Mouse (Mus musculus) bone marrow macrophage, adult 2 months (primary cell): ENCODE measurements around the gene Gm21985. TPM values are rescaled to one million over a fixed set of nuclear protein-coding genes. Genes with fewer than 3 reads are reported as not detected.
"Not testable (repeated sequence)": the region's sequence is repeated elsewhere in the genome, so short reads cannot be mapped to it uniquely, and the experiment has no call there.

Experiments
- H3K27ac ChIP-seq: 2 replicates; pipeline ENCODE4 v1.5.1; 2012; ENCODE audit warnings: low read depth, low read length; ENCODE audit not compliant: insufficient read depth
- H3K4me1 ChIP-seq: 2 replicates; pipeline ENCODE4 v1.6.1; 2012; ENCODE audit warnings: low read length; ENCODE audit not compliant: control insufficient read depth, insufficient read depth
- H3K4me3 ChIP-seq: 2 replicates; pipeline ENCODE4 v1.5.1; 2012; ENCODE audit warnings: mild to moderate bottlenecking, low read length, moderate library complexity; ENCODE audit not compliant: insufficient read depth
- CTCF ChIP-seq: IDR thresholded peaks from 2 replicates; pipeline ENCODE4 v1.5.1; 2012; ENCODE audit warnings: low read depth, mild to moderate bottlenecking, low read length, moderate library complexity
- POLR2A ChIP-seq: IDR thresholded peaks from 2 replicates; pipeline ENCODE4 v1.6.1; 2012; ENCODE audit warnings: mild to moderate bottlenecking, low read depth, low read length, borderline replicate concordance
- polyA plus RNA-seq: library from polyadenylated mRNA; stranded (reverse); fragments of >200 nt; gene quantifications from 2 replicates; pipeline ENCODE4 v1.2.4, GENCODE M21; 2012; ENCODE audit not compliant: missing spikeins, insufficient read depth, insufficient read length

Gm21985 gene
- polyA plus RNA-seq, 1 experiment = not detected

DNA sequence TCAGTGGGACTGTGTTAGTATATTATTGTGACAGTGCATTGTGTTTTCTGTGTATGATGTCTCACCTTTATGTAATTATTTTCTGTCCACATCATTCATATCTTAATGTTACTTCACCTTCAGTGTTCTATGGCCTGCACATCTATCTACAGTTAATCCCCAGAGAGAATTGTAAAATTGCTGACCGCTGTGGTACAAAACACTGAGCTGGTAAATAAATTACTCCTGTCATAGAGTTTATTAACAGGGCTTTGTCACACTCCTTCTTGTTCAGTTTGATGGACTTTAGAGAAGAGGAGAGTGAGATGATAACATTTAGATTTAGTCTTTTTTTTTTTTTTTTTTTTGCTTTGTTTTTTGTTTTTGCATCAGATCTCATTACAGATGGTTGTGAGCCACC is 16.7 kb downstream of the Gm21985 start:
- no peak for TF ChIP-seq POLR2A
- no peak for TF ChIP-seq CTCF
- no peak overlapping the region for H3K27ac ChIP-seq
- peaks cover 17% of the 10 kb centered on the region for H3K4me1 ChIP-seq
- no peak overlapping the region for H3K4me3 ChIP-seq

DNA sequence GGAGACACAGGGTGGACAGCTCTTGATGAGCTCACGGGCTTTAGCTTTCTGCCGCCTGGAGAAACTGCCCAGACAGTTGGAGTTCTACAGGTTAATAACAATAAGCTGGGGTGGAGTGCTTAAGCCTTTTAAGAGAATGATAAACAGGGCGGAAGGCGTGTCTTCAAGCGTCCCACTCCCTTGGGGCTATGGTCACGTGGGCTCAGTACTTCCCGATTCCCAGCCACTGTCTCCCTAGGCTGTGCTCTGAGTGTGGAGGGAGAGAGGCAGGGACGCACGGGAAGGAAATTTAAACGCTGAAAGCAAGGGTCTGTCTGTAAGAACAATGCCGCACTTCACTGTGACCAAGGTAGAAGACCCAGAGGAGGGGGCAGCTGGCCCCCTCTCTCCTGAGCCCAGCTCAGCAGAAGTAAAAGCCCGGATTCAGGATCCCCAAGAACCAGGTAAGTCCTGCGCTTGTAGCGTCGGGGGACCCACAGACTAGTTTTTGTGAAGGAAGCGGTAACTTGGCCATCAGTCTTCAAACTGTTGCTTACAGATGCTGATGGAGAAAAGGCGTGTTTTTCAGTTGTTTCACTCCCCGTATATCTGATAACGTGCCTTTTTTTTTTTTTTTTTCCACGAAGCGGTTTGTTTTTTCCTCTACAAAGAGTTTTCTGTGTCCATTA is 18.4 kb downstream of the Gm21985 start:
- Histone ChIP-seq H3K4me3 (peak overlapping the region; percentile 63), H3K27ac (peak overlapping the region; percentile 19; the same call in 1 of the 2 replicates), H3K4me1 (peaks cover 8% of the 10 kb centered on the region)
- TF ChIP-seq POLR2A = no peak
- TF ChIP-seq CTCF = no peak

DNA sequence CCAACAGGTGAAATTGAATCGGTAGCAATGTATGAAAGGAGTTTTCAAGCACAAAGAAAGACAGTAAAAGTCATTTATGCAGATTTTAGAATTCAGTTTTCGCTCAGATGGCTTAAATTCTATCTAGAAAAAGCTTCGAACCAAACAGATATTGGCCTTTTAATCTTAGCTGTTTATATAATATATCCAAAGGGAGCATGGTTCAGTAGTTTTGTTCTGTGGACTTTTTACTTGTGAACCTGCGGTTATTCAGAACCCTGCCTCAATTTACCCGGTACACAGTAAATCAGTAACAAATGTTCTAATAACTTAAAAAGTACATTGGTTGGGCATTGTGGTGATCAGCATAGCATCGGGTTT is 18.9 kb downstream of the Gm21985 start:
- peak overlapping the region; percentile 63; the same call in 1 of the 2 replicates for H3K4me3 ChIP-seq

DNA sequence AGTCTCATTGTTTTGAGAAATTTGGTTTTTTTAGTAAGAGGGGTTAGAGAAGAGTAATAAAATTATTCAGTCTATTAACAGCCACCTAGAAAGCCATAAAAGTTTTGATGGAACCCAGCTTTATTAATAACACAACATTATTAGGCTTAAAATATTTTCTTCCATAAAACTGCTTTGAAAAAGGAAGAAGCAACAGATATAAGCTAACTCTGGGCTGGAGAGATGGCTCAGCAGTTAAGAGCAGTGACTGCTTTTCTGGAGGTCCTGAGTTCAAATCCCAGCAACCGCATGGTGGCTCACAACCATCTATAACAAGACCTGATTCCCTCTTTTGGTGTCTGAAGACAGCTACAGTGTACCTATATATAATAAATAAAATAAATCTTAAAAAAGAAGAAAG is 19.9 kb downstream of the Gm21985 start:
- H3K4me3 ChIP-seq, H3K27ac ChIP-seq, H3K4me1 ChIP-seq: not testable (repeated sequence)

More for the DNA sequence above, 18.9 kb downstream of the Gm21985 start:
- TF ChIP-seq POLR2A (no peak), CTCF (no peak)
- H3K27ac ChIP-seq = no peak overlapping the region
- H3K4me1 ChIP-seq = peaks cover 8% of the 10 kb centered on the region

DNA sequence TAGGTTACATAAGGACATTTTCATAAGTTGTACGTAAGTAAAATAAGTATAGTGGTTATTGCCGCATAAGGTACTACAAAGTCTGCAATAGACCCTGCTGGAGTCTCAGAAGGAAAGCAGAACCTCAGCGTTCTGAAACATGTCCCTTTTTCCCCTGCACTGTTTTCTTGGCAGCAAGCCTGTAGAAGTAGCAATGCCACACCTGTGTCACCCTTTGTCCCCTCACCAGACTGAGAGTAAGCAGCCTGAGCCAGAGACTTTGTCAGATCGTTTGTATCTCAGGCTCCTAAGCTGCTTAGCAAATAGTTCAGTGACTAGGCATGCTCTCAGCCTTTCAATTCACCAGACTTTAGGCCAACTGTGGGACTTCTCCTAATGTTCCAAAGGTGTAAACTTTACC is 20.9 kb downstream of the Gm21985 start:
- no peak for TF ChIP-seq POLR2A
- no peak for TF ChIP-seq CTCF
- Histone ChIP-seq H3K4me1 (peaks cover 6% of the 10 kb centered on the region), H3K27ac (no peak overlapping the region), H3K4me3 (no peak overlapping the region)

DNA sequence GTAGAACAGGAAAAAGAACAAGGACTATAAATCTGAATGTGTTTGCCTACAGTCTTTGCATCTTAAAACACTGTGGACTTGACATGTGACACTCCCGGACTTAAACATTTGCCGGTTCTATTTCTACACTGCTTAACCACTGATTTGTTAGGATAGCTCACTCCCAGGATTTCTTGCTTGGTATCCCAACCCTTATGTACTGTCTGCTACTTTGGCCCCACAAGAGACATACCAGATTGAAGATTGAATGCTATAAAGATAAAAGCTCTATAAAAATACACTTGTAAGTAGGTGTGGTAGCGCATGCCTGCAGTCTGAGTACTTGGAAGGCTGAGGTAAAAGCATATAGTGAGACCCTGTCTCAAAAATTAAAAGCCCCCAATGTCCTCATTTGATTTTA is 23.4 kb downstream of the Gm21985 start:
- Histone ChIP-seq H3K27ac (no peak overlapping the region), H3K4me1 (peaks cover 2% of the 10 kb centered on the region; the same call in 1 of the 2 replicates), H3K4me3 (no peak overlapping the region)
- TF ChIP-seq POLR2A = no peak
- TF ChIP-seq CTCF = no peak

DNA sequence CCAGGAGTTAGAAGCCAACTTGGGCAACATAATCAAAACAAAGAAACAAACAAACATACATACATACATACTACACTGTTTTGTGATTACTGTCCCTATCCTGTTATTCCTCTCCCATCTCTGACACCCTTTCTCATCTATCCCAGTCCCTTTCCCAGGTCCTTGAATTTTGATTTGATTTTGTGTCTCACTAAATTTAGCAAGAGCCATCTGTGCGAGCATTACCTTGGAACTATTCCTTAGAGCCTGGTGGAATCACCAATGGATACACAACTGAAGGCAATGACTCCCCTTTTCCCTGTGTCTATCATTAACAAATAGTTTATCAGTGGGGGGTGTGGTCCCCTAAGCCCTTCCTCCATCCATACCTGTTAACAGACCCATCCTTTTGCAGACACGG is 26.7 kb downstream of the Gm21985 start:
- no peak overlapping the region for H3K4me3 ChIP-seq
- peaks cover 2% of the 10 kb centered on the region; the same call in 1 of the 2 replicates for H3K4me1 ChIP-seq
- TF ChIP-seq CTCF (no peak), POLR2A (no peak)

DNA sequence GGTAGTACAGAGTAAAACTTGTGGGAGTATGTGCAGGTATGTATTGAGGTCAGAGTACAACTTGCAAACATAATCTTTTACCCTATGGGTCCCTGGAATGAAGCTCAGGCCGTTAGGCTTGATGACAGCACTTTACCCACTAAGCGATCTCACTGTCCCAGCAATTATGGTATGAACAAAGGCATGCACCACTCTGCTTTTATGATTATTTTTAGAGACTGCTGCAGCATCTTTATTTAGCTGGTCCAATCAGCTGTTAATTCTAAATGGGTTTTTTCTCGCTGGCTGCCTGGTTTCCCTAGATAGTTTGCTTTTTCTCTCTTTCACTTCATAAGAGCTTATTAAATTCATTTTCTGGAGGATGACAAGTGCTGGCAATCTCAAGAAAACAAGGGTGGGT is 30.1 kb downstream of the Gm21985 start:
- no peak for TF ChIP-seq POLR2A
- TF ChIP-seq CTCF = no peak
- H3K4me1 ChIP-seq = peaks cover 2% of the 10 kb centered on the region; the same call in 1 of the 2 replicates
- H3K4me3 ChIP-seq = no peak overlapping the region
- H3K27ac ChIP-seq = no peak overlapping the region

More for the DNA sequence above, 26.7 kb downstream of the Gm21985 start:
- no peak overlapping the region for H3K27ac ChIP-seq

DNA sequence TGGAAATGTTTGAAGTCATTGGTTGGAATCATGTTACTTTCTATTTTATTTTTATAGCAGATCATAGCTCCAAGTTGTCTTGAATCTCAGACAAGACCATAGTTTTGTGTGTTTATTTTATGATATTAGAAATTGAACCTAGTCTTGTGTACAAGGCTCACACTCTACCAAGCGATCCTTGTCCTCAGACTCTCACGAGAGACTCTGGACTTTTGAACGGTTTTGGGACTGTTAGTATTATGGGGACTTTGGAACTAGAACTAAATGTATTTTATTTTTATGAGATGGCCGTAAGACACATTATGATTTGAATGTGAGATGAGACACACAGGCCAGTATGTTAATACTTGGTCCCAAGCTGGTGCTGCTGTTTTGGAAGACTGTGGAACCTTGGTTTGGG is 32.1 kb downstream of the Gm21985 start:
- Histone ChIP-seq H3K27ac (no peak overlapping the region), H3K4me1 (peaks cover 2% of the 10 kb centered on the region; the same call in 1 of the 2 replicates), H3K4me3 (no peak overlapping the region)
- TF ChIP-seq POLR2A (no peak), CTCF (no peak)

DNA sequence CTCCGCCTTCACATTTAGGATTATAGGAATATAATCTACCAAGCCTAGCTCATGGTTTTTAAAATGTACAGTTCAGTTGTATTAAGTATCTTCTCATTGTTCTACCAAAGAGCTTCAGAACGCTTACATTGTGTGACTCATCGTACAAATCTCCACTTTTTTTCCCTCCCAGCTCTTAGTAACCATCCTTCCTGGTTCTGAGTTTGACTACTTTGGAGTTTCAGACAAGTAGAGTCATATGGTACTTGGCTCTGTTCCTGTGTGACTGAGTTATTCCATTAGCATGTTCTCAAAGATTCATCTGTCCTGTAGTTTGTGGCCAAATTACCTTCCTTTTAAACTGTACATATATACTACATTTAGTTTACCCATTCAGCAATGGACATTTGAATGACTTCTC is 42.6 kb downstream of the Gm21985 start:
- no peak overlapping the region for H3K27ac ChIP-seq

DNA sequence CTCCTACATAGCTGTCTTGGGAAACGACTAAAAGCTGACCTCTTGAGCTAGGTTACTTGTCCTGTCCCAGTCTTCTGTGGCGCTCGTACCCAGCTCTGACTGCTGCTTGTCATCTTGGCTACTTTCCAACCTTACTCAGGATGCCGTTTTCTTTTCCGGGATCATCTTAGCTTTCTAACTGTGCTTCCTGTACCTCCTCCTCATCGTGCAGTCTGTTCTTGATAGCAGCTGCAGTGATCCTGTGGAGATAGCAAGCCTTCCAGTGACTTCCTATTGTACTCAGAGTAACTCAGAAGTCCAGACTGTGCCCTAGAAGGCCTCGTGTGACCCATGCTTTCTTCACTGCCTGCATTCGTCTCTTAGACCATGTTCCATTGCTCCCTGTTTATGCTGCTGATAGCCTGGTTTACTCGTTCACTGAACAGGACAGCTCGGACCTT is 43.1 kb downstream of the Gm21985 start:
- H3K27ac ChIP-seq = peak overlapping the region; percentile 2; the same call in 1 of the 2 replicates
- H3K4me1 ChIP-seq = peaks cover 24% of the 10 kb centered on the region
- TF ChIP-seq POLR2A (no peak), CTCF (no peak)
- H3K4me3 ChIP-seq = no peak overlapping the region

More for the DNA sequence above, 42.6 kb downstream of the Gm21985 start:
- TF ChIP-seq POLR2A (no peak), CTCF (no peak)
- Histone ChIP-seq H3K4me3 (no peak overlapping the region), H3K4me1 (peaks cover 24% of the 10 kb centered on the region)

DNA sequence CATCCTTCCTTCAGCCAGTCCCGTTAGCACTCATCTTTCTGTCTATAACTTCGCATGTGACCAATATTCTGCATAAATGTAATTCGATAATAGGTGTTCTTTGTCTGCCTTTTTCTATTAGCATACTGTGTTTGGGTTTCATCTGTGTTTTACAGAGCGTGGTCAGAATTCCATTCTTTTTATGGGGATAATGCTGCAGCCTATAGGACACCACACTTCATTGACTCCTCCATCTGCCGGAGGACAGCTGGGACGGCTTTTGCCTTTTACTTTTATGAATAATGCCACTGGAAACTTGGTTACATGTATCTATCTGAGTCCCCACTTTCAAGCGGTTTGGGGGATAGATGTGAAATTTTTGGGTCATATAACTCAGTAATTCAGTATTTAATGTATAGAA is 49.5 kb downstream of the Gm21985 start:
- 0 out of 2 replicates have a peak, but pooled peaks cover 2% of the 10 kb centered on the region for H3K4me1 ChIP-seq
- H3K27ac ChIP-seq = no peak overlapping the region
- TF ChIP-seq POLR2A = no peak
- H3K4me3 ChIP-seq = no peak overlapping the region
